10 mouse cellular contexts compared by ENCODE assay signal in genomic region chr19:26706910-26707309, GRCm38 (mm10).
DNase-seq lines count a peak whose midpoint lies in the region; ATAC-seq and TF ChIP-seq lines count a peak whose summit lies in the region.
"Had no signal": no experiment of that assay in that cellular context is flagged by ENCODE, and none has a peak within 500 bp of the region (broad histone marks: within the 10 kb centered on the region; RNA-seq: fewer than 3 reads in every experiment).

No protein-coding gene starts in this region.

- H3K27ac ChIP-seq in heart, embryonic 12.5 days (ENCODE audit: poor library complexity, severe bottlenecking), result no peak overlapping the region
- no peak overlapping the region for H3K27ac ChIP-seq in lung, postnatal 0 days (ENCODE audit: low read length)
- H3K27ac ChIP-seq: intestine, embryonic 15.5 days; macrophage had no signal

- 31% methylated on average over 5 of the region's 5 CpGs for WGBS in heart, embryonic 12.5 days
- WGBS in lung, postnatal 0 days, result 39% methylated on average over 5 of the region's 5 CpGs

- H3K4me1 ChIP-seq in heart, embryonic 12.5 days (replicated peaks), result peaks cover 15% of the 10 kb centered on the region; the same call in 1 of the 2 replicates
- peaks cover 3% of the 10 kb centered on the region for H3K4me1 ChIP-seq in lung, postnatal 0 days (ENCODE audit: insufficient read depth, low read depth, low read length)

- H3K4me2 ChIP-seq in heart, embryonic 12.5 days, result no peak overlapping the region
- no peak overlapping the region for H3K4me2 ChIP-seq in lung, postnatal 0 days (replicated peaks; ENCODE audit: low read depth, low read length)
- H3K4me2 ChIP-seq: intestine, embryonic 15.5 days had no signal

- no peaks in the 10 kb centered on the region for H3K36me3 ChIP-seq in heart, embryonic 12.5 days
- peaks cover 9% of the 10 kb centered on the region; the same call in 1 of the 2 replicates for H3K36me3 ChIP-seq in lung, postnatal 0 days (ENCODE audit: insufficient read depth, low read length)
- H3K36me3 ChIP-seq: intestine, embryonic 15.5 days had no signal

- no peaks in the 10 kb centered on the region for H3K27me3 ChIP-seq in heart, embryonic 12.5 days (replicated peaks)
- H3K27me3 ChIP-seq in lung, postnatal 0 days (replicated peaks; ENCODE audit: insufficient read depth, low read length), result no peaks in the 10 kb centered on the region
- H3K27me3 ChIP-seq: intestine, embryonic 15.5 days had no signal

- no peak overlapping the region for H3K9ac ChIP-seq in heart, embryonic 12.5 days
- H3K9ac ChIP-seq in lung, postnatal 0 days (replicated peaks; ENCODE audit: low read depth), result no peak overlapping the region
- H3K9ac ChIP-seq: intestine, embryonic 15.5 days had no signal

- no peaks in the 10 kb centered on the region for H3K9me3 ChIP-seq in heart, embryonic 12.5 days (replicated peaks)
- H3K9me3 ChIP-seq in lung, postnatal 0 days (ENCODE audit: low read length), result no peaks in the 10 kb centered on the region
- H3K9me3 ChIP-seq: intestine, embryonic 15.5 days had no signal

- no peak for TF ChIP-seq CTCF in lung, postnatal 0 days (IDR thresholded peaks at IDR 0.05)

- DNase-seq in heart, adult 9 months (ENCODE audit: low spot score in 2 of 2), result no peak
- peak; percentile 30 for DNase-seq in CD4-positive, CD25-positive, alpha-beta regulatory T cell, adult 2 months (ENCODE audit: low read depth, low spot score)
- DNase-seq in lung, postnatal 0 days (ENCODE audit: low spot score), result peak; percentile 39
- no peak for DNase-seq in cerebellum, adult 9-10 months
- no peak for DNase-seq in right cerebral cortex, postnatal 4 days
- DNase-seq in ovary, postnatal 10 days (ENCODE audit: low spot score), result no peak

- peak; percentile 25 for TF ChIP-seq EP300 in lung, postnatal 0 days (IDR thresholded peaks at IDR 0.05)

- H3K4me3 ChIP-seq in heart, embryonic 12.5 days, result no peak overlapping the region
- H3K4me3 ChIP-seq in lung, postnatal 0 days (ENCODE audit: low read depth, low read length), result no peak overlapping the region
- H3K4me3 ChIP-seq: intestine, embryonic 15.5 days had no signal

- ATAC-seq in heart, embryonic 12.5 days (ENCODE audit: insufficient number of reproducible peaks, low FRiP score), result peak; percentile 45; the same call in 1 of the 2 replicates
- peak; percentile 52; the same call in 1 of the 2 replicates for ATAC-seq in common myeloid progenitor, adult 5-6 weeks (replicated peaks; ENCODE audit: low read depth, poor library complexity, severe bottlenecking)
- ATAC-seq in lung, postnatal 0 days, result peak; percentile 61
- ATAC-seq: intestine, embryonic 15.5 days had no signal

Comparison
In these comparisons a context has a peak if more than half of its experiments do, and no peak if none do; other contexts are left out.
1. DNase-seq: peak in CD4-positive, CD25-positive, alpha-beta regulatory T cell, adult 2 months (single experiment) and lung, postnatal 0 days (single experiment); none in heart, adult 9 months (0 of 2), cerebellum, adult 9-10 months (single experiment), right cerebral cortex, postnatal 4 days (single experiment) and ovary, postnatal 10 days (single experiment).
2. Peak in every context shown above with its lines, with median percentiles within 50 percentile points of each other: ATAC-seq.